Mouse (Mus musculus) embryo, embryonic 11.5 days (tissue): Measurements from ENCODE around the gene Hdac9.

Experiments used
- DNase-seq: peaks from one replicate; pipeline ENCODE4 v3.0.0-alpha.2; 2012; ENCODE audit warnings: low read depth, low spot score

Hdac9 gene

GRCm38 (mm10) chr12:34351906-34352305 lies 565.0 kb downstream of the Hdac9 start:
- no peak for DNase-seq

GRCm38 (mm10) chr12:34347529-34347928 lies 569.4 kb downstream of the Hdac9 start:
- no peak for DNase-seq

GRCm38 (mm10) chr12:34342761-34343160 lies 574.1 kb downstream of the Hdac9 start:
- DNase-seq: no peak

- no peak for DNase-seq
Observed at GRCm38 (mm10) chr12:34338886-34339285, 578.0 kb downstream of the Hdac9 start.

- DNase-seq: no peak
Observed at GRCm38 (mm10) chr12:34334455-34335084, 582.3 kb downstream of the Hdac9 start.

- DNase-seq: no peak
Observed at GRCm38 (mm10) chr12:34332884-34333283, 584.0 kb downstream of the Hdac9 start.

- no peak for DNase-seq
Observed at GRCm38 (mm10) chr12:34327111-34327510, 589.8 kb downstream of the Hdac9 start.

GRCm38 (mm10) chr12:34312113-34312719 lies 604.7 kb downstream of the Hdac9 start:
- no peak for DNase-seq

- no peak for DNase-seq
Observed at GRCm38 (mm10) chr12:34305453-34305852, 611.4 kb downstream of the Hdac9 start.

GRCm38 (mm10) chr12:34292346-34292745 lies 624.5 kb downstream of the Hdac9 start:
- no peak for DNase-seq

- DNase-seq: no peak
Observed at GRCm38 (mm10) chr12:34287218-34287617, 629.7 kb downstream of the Hdac9 start.

- no peak for DNase-seq
Observed at GRCm38 (mm10) chr12:34284888-34285287, 632.0 kb downstream of the Hdac9 start.

- DNase-seq: no peak
Observed at GRCm38 (mm10) chr12:34284396-34284795, 632.5 kb downstream of the Hdac9 start.

GRCm38 (mm10) chr12:34278822-34279221 lies 638.1 kb downstream of the Hdac9 start:
- no peak for DNase-seq

- DNase-seq: no peak
Observed at GRCm38 (mm10) chr12:34273816-34274215, 643.1 kb downstream of the Hdac9 start.

GRCm38 (mm10) chr12:34270096-34270495 lies 646.8 kb downstream of the Hdac9 start:
- DNase-seq: no peak

GRCm38 (mm10) chr12:34269472-34270040 lies 647.3 kb downstream of the Hdac9 start:
- no peak for DNase-seq

GRCm38 (mm10) chr12:34259651-34260050 lies 657.2 kb downstream of the Hdac9 start:
- no peak for DNase-seq

- no peak for DNase-seq
Observed at GRCm38 (mm10) chr12:34249160-34249559, 667.7 kb downstream of the Hdac9 start.

GRCm38 (mm10) chr12:34248193-34249121 lies 668.4 kb downstream of the Hdac9 start:
- DNase-seq: no peak

- no peak for DNase-seq
Observed at GRCm38 (mm10) chr12:34238796-34239195, 678.1 kb downstream of the Hdac9 start.

- no peak for DNase-seq
Observed at GRCm38 (mm10) chr12:34231621-34232150, 685.2 kb downstream of the Hdac9 start.
